Mouse (Mus musculus): ENCODE data around the gene Med27.

Gene Med27

DNA sequence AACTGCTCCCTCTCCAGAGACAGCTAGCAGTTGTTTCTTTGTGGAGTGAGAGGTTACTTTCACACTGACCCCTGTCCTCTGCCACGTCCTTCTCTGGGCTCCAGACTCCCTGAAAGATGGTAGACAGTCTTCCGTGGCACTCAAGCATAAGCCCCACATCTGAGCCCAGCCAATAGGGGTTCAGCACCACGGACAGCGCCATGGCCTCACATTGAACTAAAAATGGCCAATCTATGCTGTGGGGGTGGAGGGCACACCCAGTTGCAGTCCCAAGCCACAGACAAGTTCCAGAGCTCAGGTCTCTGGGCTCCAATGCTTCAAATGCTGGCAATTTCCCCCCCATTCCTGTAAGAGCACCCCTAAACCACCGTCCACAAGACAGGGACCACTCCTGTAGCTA, 227.0 kb downstream of the Med27 start:
- no peak for DNase-seq

DNA sequence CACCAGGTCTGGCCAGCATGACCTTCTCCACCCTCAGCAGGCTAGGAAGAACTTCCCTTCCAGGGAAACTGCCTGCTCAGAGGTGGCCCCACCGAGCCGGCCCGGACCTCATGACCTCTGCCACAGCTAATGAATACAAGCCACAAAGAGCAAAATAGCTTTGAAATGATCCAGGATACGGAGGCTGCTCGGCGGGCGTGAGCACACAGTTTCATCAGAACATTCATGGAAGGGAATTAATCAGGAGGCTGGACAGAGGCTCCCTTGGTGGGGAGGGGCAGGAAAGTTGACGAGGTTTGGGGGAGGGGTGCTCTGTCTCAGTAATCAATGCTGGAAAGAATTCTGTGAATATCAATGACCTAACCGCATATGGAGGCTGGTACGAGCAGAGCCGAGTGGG, 227.6 kb downstream of the Med27 start:
- no peak for DNase-seq
